Mouse (Mus musculus) small intestine, adult 2 months (tissue): ENCODE data around the gene Exoc6b.

Experiments used
- CTCF ChIP-seq: fragments of 200-500 bp; IDR thresholded peaks from 2 replicates; pipeline ENCODE4 v1.5.1; 2012; ENCODE audit warnings: low read depth, mild to moderate bottlenecking, control low read depth, inconsistent platforms, low read length, moderate library complexity, mixed read lengths; ENCODE audit not compliant: insufficient replicate concordance, insufficient read length; ENCODE audit errors: extremely low read depth
- POLR2A ChIP-seq: fragments of 200-500 bp; IDR thresholded peaks from 2 replicates; pipeline ENCODE4 v1.6.1; 2012; ENCODE audit warnings: low read depth, mild to moderate bottlenecking, control low read depth, inconsistent platforms, low read length, moderate library complexity

DNA sequence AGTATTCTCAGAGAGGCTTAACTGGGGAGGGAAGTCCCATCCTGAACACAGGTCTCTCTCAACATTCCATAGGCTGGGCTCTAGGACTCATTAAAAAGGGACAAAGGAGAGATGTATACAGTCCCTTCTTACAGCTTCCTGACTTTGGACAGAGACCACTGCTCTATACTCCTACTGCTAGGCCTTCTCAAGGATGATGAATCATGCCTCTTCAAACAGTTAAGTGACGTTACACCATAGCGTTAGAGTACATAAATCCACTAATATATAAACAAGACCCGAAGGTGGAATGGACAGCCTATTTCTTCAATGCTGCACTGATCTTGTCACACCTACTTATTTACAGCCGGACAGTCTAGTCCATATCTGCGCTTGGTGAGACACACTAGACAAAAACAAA is 369.7 kb downstream of the Exoc6b start:
- TF ChIP-seq CTCF (no peak), POLR2A (no peak)
